Mouse (Mus musculus) frontal cortex, postnatal 36 days (tissue): ENCODE results near the gene Hax1.

ENCODE experiments used
- DNase-seq, 2 experiments: peaks; one replicate each; pipeline ENCODE4 v3.0.0; 2022; ENCODE audit warnings: low spot score in 2 of 2

Hax1 gene

DNA sequence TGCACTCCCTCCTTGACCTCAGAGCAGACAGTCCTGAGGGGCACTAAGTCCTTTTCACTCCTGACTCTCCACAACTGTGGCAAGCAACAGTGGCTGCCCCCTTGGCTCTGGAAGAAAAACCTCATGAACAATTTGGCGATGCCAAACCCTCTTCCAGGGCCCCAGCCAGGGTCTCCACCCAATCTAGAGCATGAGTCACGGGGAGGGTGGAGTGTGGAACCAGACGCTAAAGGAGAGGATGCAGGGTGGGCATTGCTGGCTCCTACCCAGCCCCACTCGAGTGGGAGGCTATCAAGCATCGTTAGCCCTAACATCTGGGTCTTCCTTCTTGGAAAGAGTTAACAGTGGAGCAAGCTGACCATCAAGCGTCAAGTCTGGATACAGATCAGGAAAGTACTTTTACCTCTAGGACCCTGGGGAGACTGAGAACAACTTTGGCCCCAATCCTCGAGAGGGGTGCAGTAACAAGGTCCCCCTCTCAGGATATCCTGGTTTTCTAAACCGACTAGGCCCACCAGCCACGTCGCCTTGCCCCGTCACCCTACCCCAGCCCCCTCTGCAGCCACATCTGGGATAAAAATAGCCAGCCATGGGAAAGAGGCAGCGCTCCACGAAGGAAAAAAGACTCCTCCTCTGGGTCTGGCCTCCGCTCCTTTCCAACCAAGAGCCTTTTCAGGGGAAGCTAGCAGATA, 36.4 kb downstream of the Hax1 start:
- peak in 1 of 2 experiments; percentile 39 for DNase-seq

DNA sequence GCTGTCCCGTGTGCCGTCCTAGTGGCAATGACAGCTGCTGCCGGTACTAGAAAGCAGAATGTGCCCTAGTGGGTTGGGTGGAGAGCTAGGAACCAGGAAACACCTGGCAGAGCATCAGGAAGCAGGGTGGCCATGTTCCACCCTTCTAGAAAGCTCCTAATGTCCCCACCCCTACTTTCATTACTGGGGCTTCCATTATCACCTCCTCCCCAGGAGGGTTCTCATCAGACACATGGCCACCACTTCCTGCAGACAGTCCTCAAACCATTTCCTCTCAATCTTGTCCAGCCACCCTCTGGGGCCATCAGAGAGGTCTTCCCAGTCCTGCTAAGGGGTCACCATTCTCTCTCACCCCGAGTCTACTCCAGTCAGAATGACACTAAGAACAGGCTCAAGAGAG, 37.1 kb downstream of the Hax1 start:
- DNase-seq = no peak

DNA sequence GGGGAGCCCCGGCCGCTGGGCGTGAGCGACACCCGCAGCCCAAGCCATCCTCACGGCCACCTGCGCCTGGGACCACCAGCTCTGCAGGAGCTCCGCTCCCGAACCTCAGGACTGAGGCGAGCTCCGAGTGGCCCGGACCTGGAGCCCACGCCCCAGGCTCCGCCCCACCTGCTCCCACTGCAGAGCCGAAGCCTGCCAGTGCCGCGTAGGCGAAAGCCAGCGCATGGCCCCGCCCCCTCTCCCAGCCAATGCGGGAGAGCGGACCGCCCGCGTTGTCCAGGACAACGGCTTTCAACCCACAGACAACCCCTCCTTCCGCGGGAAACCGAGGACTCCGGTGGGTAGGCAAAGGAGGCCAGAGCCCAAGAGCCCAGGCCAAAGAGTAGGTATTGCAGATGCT, 38.1 kb downstream of the Hax1 start:
- peak; percentile 94 to 97 for DNase-seq

DNA sequence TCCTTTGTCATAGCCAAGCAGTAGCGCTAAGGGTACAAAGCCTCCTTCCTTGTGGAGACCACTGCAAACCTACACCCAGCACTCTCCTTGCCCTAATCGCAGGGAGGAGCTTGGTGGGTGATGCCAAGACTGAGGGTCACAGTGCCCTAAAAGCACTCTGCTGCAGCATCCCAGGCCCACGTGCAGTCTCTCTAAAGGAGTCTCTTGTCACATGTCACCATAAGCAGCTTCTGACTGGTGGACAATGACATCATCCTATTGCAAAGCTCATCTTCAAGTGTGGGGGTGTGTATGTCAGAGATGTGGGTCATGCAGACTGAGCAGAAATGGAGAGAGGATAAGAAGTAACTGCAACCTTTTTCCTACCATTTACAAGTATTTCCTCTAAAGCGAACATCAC, 39.1 kb downstream of the Hax1 start:
- DNase-seq = peak in 1 of 2 experiments; percentile 72

- DNase-seq = no peak
Measured at GRCm38 (mm10) chr3:89957880-89958279, 40.7 kb downstream of the Hax1 start.

- no peak for DNase-seq
Measured at GRCm38 (mm10) chr3:89956177-89956971, 42.2 kb downstream of the Hax1 start.

DNA sequence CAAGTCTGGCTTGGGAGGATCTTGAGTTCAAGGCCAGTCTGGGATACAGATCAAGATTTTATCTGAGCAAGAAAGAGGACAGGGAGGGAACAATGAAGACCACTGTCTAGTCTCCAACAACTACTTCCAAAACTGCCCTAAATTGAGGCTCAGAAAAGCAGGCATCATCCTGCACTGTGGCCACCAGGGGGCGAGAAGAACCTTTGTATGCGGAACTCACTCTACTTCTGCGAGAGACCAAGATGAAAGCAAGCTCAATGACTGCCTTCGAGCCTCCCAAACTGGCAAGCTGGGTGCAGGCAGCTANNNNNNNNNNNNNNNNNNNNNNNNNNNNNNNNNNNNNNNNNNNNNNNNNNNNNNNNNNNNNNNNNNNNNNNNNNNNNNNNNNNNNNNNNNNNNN, 45.2 kb downstream of the Hax1 start:
- DNase-seq = peak; percentile 68 to 83

- peak; percentile 75 to 79 for DNase-seq
Measured at GRCm38 (mm10) chr3:89948655-89949054, 49.9 kb downstream of the Hax1 start.

DNA sequence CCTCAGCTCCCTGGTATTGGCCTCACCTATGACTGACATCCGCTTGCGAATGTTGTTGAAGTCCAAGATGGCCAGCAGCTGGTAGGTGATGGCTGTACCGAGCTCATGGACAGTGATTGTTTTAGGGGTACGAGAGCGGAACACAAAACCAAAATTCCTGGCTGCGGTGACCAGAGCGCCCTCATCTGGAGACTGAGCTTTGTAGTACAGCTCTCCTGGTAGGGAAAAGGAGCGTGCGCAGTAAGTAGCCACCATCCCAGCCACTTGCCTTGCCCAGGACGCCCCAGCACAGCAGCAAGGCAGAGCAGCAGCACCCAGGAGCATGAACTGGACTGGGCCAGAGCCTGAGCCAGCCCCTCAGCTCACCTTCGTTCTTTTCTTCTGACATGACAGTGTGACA, 50.6 kb downstream of the Hax1 start:
- no peak for DNase-seq
